Mouse (Mus musculus): ENCODE results near the gene Mvd.

GRCm38 (mm10) chr8:122437708-122438331, 5.4 kb downstream of the Mvd start:
- no peak for TF ChIP-seq CTCF (IDR thresholded peaks at IDR 0.05; ENCODE audit: insufficient read depth, low read length)
- no peak for TF ChIP-seq POLR2A (IDR thresholded peaks at IDR 0.05; ENCODE audit: borderline replicate concordance, extremely low read depth, low read depth, low read length)
